Mouse (Mus musculus) spleen, adult 2 months (tissue): ENCODE data around the gene Npnt.

Source experiments
- CTCF ChIP-seq: fragments of 200-500 bp; IDR thresholded peaks from 2 replicates; pipeline ENCODE4 v1.5.1; 2011; ENCODE audit warnings: mild to moderate bottlenecking, inconsistent platforms; ENCODE audit not compliant: insufficient read depth, insufficient read length, insufficient replicate concordance; ENCODE audit errors: extremely low read depth
- POLR2A ChIP-seq: fragments of 200-500 bp; IDR thresholded peaks from 2 replicates; pipeline ENCODE4 v1.6.1; 2011; ENCODE audit warnings: low read depth, low read length, inconsistent platforms

DNA sequence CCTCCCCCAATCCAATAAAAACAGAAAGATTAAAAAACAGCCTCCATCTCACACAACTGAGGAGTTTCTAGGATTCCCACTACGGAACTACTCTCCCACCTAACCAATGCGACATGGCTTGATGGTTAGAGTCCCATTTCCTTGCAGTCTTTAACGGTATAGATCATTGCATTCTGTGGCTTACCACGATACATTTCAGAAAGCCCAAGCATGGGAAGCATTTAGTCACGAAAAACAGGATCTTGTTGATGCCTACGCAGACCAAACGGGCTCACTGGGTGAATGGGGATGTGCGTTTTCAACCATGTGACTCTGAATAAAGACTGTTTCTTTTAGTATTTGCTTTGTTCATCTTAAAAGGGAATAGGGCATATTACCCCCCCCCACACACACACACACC lies 85.1 kb downstream of the Npnt start:
- TF ChIP-seq POLR2A (no peak), CTCF (no peak)
